Mouse (Mus musculus): ENCODE data around the gene Spred1. TPM values are rescaled to one million over a fixed set of nuclear protein-coding genes. Genes with fewer than 3 reads are reported as not detected.

The Spred1 gene
- polyA plus RNA-seq, 1 experiment from 2014 or later = 13.8 TPM

DNA sequence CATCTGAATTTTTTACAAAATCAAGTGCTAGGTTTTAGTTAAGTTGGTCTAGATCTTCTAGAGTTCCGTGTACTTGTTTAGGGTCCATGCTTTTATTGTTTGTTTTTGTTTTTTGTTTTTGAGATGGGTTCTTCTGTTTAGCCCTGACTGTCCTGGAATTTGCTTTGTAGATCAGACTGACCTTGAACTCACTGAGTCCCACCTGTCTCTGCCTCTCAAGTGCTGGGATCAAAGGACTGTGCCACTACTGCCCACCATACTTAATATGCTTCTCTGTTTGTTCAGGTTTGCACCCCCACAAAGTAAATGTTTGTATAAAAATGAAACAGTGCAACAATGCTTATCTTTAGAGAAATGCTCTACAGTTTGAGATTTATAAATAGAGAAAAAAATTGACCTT lies 18.8 kb downstream of the Spred1 start:
- H3K27me3 ChIP-seq (replicated peaks) = no peaks in the 10 kb centered on the region
- WGBS = 76% methylated on average over 1 of the region's 1 CpGs
- ATAC-seq (ENCODE audit: insufficient number of reproducible peaks, low FRiP score) = no peak

GRCm38 (mm10) chr2:117143106-117143505 lies 21.9 kb downstream of the Spred1 start:
- 87% methylated on average over 4 of the region's 4 CpGs for WGBS
- Histone ChIP-seq H3K4me3 (no peak overlapping the region), H3K27me3 (replicated peaks) (no peaks in the 10 kb centered on the region), H3K4me2 (no peak overlapping the region), H3K36me3 (no peaks in the 10 kb centered on the region), H3K4me1 (replicated peaks) (peaks cover 20% of the 10 kb centered on the region), H3K27ac (ENCODE audit: poor library complexity, severe bottlenecking) (no peak overlapping the region), H3K9ac (no peak overlapping the region), H3K9me3 (replicated peaks) (no peaks in the 10 kb centered on the region)
- ATAC-seq (ENCODE audit: insufficient number of reproducible peaks, low FRiP score) = no peak

More for the DNA sequence above, 18.8 kb downstream of the Spred1 start:
- Histone ChIP-seq H3K36me3 (no peaks in the 10 kb centered on the region), H3K9ac (no peak overlapping the region), H3K4me2 (no peak overlapping the region), H3K27ac (ENCODE audit: poor library complexity, severe bottlenecking) (no peak overlapping the region), H3K4me3 (no peak overlapping the region), H3K9me3 (replicated peaks) (no peaks in the 10 kb centered on the region), H3K4me1 (replicated peaks) (peaks cover 18% of the 10 kb centered on the region)

GRCm38 (mm10) chr2:117146026-117146425 lies 24.9 kb downstream of the Spred1 start:
- peaks cover 18% of the 10 kb centered on the region for H3K4me1 ChIP-seq (replicated peaks)
- no peaks in the 10 kb centered on the region for H3K27me3 ChIP-seq (replicated peaks)
- H3K9me3 ChIP-seq (replicated peaks) = no peaks in the 10 kb centered on the region
- no peak overlapping the region for H3K27ac ChIP-seq (ENCODE audit: poor library complexity, severe bottlenecking)
- no peak overlapping the region for H3K4me2 ChIP-seq
- no peak overlapping the region for H3K9ac ChIP-seq
- no peak for ATAC-seq (ENCODE audit: insufficient number of reproducible peaks, low FRiP score)
- H3K4me3 ChIP-seq = no peak overlapping the region
- WGBS = 89% methylated on average over 2 of the region's 2 CpGs
- no peaks in the 10 kb centered on the region for H3K36me3 ChIP-seq

- no peaks in the 10 kb centered on the region for H3K36me3 ChIP-seq
- H3K4me1 ChIP-seq (replicated peaks) = peaks cover 18% of the 10 kb centered on the region
- H3K4me2 ChIP-seq = no peak overlapping the region
- no peak overlapping the region for H3K4me3 ChIP-seq
- no peaks in the 10 kb centered on the region for H3K27me3 ChIP-seq (replicated peaks)
- no peak overlapping the region for H3K9ac ChIP-seq
- no peak overlapping the region for H3K27ac ChIP-seq (ENCODE audit: poor library complexity, severe bottlenecking)
- 79% methylated on average over 3 of the region's 3 CpGs for WGBS
- ATAC-seq (ENCODE audit: insufficient number of reproducible peaks, low FRiP score) = no peak
- H3K9me3 ChIP-seq (replicated peaks) = no peaks in the 10 kb centered on the region
These were observed 25.4 kb downstream of the Spred1 start for GRCm38 (mm10) chr2:117146617-117147016.

- H3K36me3 ChIP-seq = 0 out of 2 replicates have a peak, but pooled peaks cover 3% of the 10 kb centered on the region
- H3K4me3 ChIP-seq = no peak overlapping the region
- H3K4me1 ChIP-seq (replicated peaks) = peaks cover 10% of the 10 kb centered on the region
- H3K9ac ChIP-seq = no peak overlapping the region
- no peaks in the 10 kb centered on the region for H3K27me3 ChIP-seq (replicated peaks)
- H3K4me2 ChIP-seq = no peak overlapping the region
- no peak overlapping the region for H3K27ac ChIP-seq (ENCODE audit: poor library complexity, severe bottlenecking)
- ATAC-seq (ENCODE audit: insufficient number of reproducible peaks, low FRiP score) = no peak
- no peaks in the 10 kb centered on the region for H3K9me3 ChIP-seq (replicated peaks)
These were observed 31.0 kb downstream of the Spred1 start for GRCm38 (mm10) chr2:117152161-117152560.

DNA sequence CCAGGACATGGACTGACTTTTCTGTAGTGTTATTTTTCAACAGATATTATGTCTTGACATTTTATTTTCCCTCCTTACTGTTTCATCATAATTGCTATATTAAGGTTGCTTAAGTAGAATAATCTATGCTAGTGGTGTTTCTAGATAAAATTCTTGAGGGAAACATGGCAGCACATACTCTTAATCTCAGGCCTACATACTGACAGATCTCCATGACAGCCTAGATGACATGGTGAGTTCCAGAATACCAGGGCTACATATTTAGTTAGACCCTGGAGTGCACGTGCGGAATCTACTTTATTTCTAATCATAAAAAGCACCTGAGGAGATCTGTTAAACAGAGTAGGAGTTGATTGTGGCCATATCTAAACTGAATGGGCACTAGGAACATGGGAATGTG lies 47.2 kb downstream of the Spred1 start:
- Histone ChIP-seq H3K36me3 (peaks cover 14% of the 10 kb centered on the region), H3K4me3 (no peak overlapping the region), H3K9ac (no peak overlapping the region), H3K27me3 (replicated peaks) (no peaks in the 10 kb centered on the region), H3K4me1 (replicated peaks) (0 out of 2 replicates have a peak, but pooled peaks cover 5% of the 10 kb centered on the region), H3K27ac (ENCODE audit: poor library complexity, severe bottlenecking) (no peak overlapping the region), H3K4me2 (no peak overlapping the region), H3K9me3 (replicated peaks) (no peaks in the 10 kb centered on the region)
- no peak for ATAC-seq (ENCODE audit: insufficient number of reproducible peaks, low FRiP score)
- WGBS = 59% methylated on average over 2 of the region's 2 CpGs

DNA sequence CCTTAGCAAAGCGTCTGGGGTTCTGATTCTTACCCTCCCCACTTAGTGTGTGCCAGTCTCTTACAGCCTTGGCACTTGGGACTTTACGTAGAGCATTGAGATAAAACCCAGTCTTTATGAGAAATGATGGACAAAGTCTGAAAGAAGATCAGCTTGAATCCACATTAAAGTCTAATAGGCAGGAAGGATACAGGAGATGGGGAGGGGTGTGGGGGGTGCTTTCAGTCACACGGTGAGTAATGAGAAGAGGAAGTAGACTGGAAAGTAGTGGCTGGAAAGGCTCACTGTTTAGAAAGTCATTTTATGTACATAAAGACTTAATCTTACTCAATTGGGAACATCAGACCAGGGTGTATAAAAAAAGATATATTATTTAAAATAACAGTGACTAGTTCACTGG lies 47.9 kb downstream of the Spred1 start:
- ATAC-seq (ENCODE audit: insufficient number of reproducible peaks, low FRiP score) = no peak
- H3K27me3 ChIP-seq (replicated peaks) = no peaks in the 10 kb centered on the region
- H3K36me3 ChIP-seq = peaks cover 14% of the 10 kb centered on the region
- 0 out of 2 replicates have a peak, but pooled peaks cover 5% of the 10 kb centered on the region for H3K4me1 ChIP-seq (replicated peaks)
- no peak overlapping the region for H3K4me3 ChIP-seq
- H3K27ac ChIP-seq (ENCODE audit: poor library complexity, severe bottlenecking) = no peak overlapping the region
- H3K9me3 ChIP-seq (replicated peaks) = no peaks in the 10 kb centered on the region
- no peak overlapping the region for H3K4me2 ChIP-seq
- WGBS = 69% methylated on average over 3 of the region's 3 CpGs
- H3K9ac ChIP-seq = no peak overlapping the region

GRCm38 (mm10) chr2:117172981-117173380 lies 51.8 kb downstream of the Spred1 start:
- Histone ChIP-seq H3K27me3 (replicated peaks) (no peaks in the 10 kb centered on the region), H3K4me1 (replicated peaks) (0 out of 2 replicates have a peak, but pooled peaks cover 3% of the 10 kb centered on the region), H3K36me3 (peaks cover 26% of the 10 kb centered on the region), H3K9ac (no peak overlapping the region), H3K9me3 (replicated peaks) (no peaks in the 10 kb centered on the region), H3K27ac (ENCODE audit: poor library complexity, severe bottlenecking) (no peak overlapping the region), H3K4me3 (no peak overlapping the region), H3K4me2 (no peak overlapping the region)
- 83% methylated on average over 4 of the region's 4 CpGs for WGBS
- ATAC-seq (ENCODE audit: insufficient number of reproducible peaks, low FRiP score) = no peak

DNA sequence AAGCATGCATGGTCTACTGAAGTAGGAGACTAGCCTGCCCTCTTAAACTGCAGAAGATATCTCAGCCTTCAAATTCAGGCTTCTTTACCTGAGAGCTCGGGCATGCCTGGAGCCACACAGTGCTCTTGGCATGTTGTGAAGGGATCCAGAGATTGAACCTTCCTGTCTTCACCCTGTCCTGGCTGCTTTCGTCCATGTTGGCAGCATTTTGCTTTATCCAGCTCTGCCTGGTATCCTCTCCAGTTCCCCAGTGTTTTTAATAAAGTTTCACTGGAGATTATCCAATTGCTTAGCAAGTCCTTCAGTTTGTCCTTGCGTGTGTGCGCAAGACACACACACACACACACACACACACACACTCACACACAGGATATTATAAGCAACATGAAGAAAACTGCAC lies 54.9 kb downstream of the Spred1 start:
- peaks cover 26% of the 10 kb centered on the region for H3K36me3 ChIP-seq
- no peak for ATAC-seq (ENCODE audit: insufficient number of reproducible peaks, low FRiP score)
- no peak overlapping the region for H3K9ac ChIP-seq
- no peaks in the 10 kb centered on the region for H3K27me3 ChIP-seq (replicated peaks)
- no peak overlapping the region for H3K4me3 ChIP-seq
- H3K4me1 ChIP-seq (replicated peaks) = no peaks in the 10 kb centered on the region
- no peak overlapping the region for H3K4me2 ChIP-seq
- H3K27ac ChIP-seq (ENCODE audit: poor library complexity, severe bottlenecking) = no peak overlapping the region
- WGBS = 82% methylated on average over 4 of the region's 4 CpGs
- H3K9me3 ChIP-seq (replicated peaks) = no peaks in the 10 kb centered on the region

- no peaks in the 10 kb centered on the region for H3K9me3 ChIP-seq (replicated peaks)
These were observed 55.8 kb downstream of the Spred1 start for GRCm38 (mm10) chr2:117176937-117177336.

GRCm38 (mm10) chr2:117180250-117180885 lies 59.2 kb downstream of the Spred1 start:
- Histone ChIP-seq H3K4me3 (no peak overlapping the region), H3K4me2 (no peak overlapping the region), H3K4me1 (replicated peaks) (no peaks in the 10 kb centered on the region), H3K9ac (no peak overlapping the region), H3K27me3 (replicated peaks) (no peaks in the 10 kb centered on the region), H3K36me3 (peaks cover 33% of the 10 kb centered on the region), H3K9me3 (replicated peaks) (no peaks in the 10 kb centered on the region), H3K27ac (ENCODE audit: poor library complexity, severe bottlenecking) (no peak overlapping the region)
- 49% methylated on average over 7 of the region's 7 CpGs for WGBS
- no peak for ATAC-seq (ENCODE audit: insufficient number of reproducible peaks, low FRiP score)

More at GRCm38 (mm10) chr2:117176937-117177336, 55.8 kb downstream of the Spred1 start:
- no peak for ATAC-seq (ENCODE audit: insufficient number of reproducible peaks, low FRiP score)
- H3K27ac ChIP-seq (ENCODE audit: poor library complexity, severe bottlenecking) = no peak overlapping the region
- H3K4me1 ChIP-seq (replicated peaks) = no peaks in the 10 kb centered on the region
- H3K4me3 ChIP-seq = no peak overlapping the region
- no peaks in the 10 kb centered on the region for H3K27me3 ChIP-seq (replicated peaks)
- 70% methylated on average over 4 of the region's 4 CpGs for WGBS
- no peak overlapping the region for H3K9ac ChIP-seq
- H3K36me3 ChIP-seq = peaks cover 24% of the 10 kb centered on the region
- no peak overlapping the region for H3K4me2 ChIP-seq

GRCm38 (mm10) chr2:117185587-117185986 lies 64.4 kb downstream of the Spred1 start:
- Histone ChIP-seq H3K4me2 (no peak overlapping the region), H3K36me3 (peaks cover 42% of the 10 kb centered on the region), H3K9me3 (replicated peaks) (no peaks in the 10 kb centered on the region), H3K27ac (ENCODE audit: poor library complexity, severe bottlenecking) (no peak overlapping the region), H3K4me3 (no peak overlapping the region), H3K9ac (no peak overlapping the region), H3K27me3 (replicated peaks) (no peaks in the 10 kb centered on the region), H3K4me1 (replicated peaks) (no peaks in the 10 kb centered on the region)
- no peak for ATAC-seq (ENCODE audit: insufficient number of reproducible peaks, low FRiP score)
- WGBS = 69% methylated on average over 4 of the region's 4 CpGs
